Mouse (Mus musculus) activated CD4-positive, CD25-positive, alpha-beta regulatory T cell, adult 4 months (primary cell): Measurements from ENCODE around the gene Tpm3. TPM values are rescaled to one million over a fixed set of nuclear protein-coding genes. Genes with fewer than 3 reads are reported as not detected.

ENCODE experiments used
- ATAC-seq: one replicate; pipeline ENCODE4 v1.8.0; 2017
- polyA plus RNA-seq, 2 experiments: library from polyadenylated mRNA; unstranded; fragments of 100-300 nt; shearing (Covaris generic); gene quantifications; one replicate each; pipeline ENCODE4 v1.2.1; 2017

Gene Tpm3
- polyA plus RNA-seq, 2 experiments from 2014 or later: 850 to 880 TPM

DNA sequence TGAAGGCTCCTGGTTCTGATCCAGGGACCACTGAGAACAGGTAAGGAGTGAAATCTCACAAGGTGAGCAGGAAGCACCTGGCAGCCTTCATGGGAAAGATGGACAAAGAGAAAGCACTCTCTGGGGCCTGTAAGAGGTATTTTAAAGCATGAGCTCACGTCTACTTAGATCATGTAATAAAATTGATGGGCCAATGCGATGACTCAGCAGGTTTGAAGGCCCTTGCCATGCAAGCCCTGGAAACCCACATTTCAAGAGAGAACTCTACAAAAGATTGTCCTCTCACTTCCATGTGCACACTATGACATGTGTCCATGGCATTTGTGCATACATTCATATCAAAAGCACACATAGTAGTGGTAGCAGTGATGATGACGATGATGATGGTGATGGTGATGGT, 67.5 kb downstream of the Tpm3 start:
- ATAC-seq: no peak

DNA sequence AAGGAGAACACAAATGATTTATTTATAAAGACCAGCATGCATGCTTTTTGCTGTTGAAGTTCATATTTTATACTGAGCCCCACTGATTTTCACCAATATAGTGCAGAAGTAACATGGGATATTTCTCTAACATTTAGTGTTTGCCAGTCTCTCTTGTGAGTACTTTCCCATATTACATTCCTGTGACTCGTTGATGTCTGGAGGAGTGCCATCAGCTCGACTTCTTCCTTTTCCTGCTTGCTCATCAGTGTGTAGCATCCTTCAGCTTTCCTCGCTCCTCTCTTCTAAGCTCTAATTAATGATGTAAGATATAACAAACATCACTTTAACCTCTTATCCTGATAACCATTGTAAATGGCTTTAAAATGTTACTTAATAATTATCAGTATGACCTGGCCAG, 73.0 kb downstream of the Tpm3 start:
- no peak for ATAC-seq

DNA sequence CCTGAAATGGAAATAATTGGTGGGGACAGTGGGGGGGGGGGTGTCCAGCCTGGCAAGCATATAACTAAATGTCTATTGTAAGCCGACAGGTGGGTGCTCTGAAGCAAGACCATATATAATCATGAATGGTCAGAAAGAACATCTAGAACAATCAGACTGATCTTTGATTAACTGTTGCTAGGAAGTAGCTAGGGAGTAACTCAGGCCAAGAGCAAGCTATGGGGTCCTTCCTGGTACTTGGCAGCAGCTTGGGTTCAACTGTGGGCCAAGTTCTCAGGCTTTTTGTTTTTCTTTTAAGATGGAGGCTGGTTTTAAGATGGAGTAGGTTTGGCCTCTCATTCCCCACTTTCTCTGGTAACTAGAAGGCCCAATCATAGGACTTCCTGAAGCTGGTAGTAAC, 74.2 kb downstream of the Tpm3 start:
- ATAC-seq: no peak

Other genes with a start within 250 kb of the Tpm3 start
- 10 to 100 TPM in 1 of 2 experiments, 1 to 10 TPM in 1; 8.7 to 10.2 TPM for gene She, start 241.3 kb upstream of the Tpm3 start, polyA plus RNA-seq
- gene Il6ra, start 159.5 kb upstream of the Tpm3 start, polyA plus RNA-seq: 10 to 100 TPM; 20.6 to 29.5 TPM
- gene Atp8b2, start 109.1 kb upstream of the Tpm3 start, polyA plus RNA-seq: 10 to 100 TPM; 19.7 to 24.1 TPM
- gene Hax1, start 73.9 kb upstream of the Tpm3 start, polyA plus RNA-seq: 10 to 100 TPM; 51.0 to 72.3 TPM
- 100 to 1,000 TPM; 295 to 347 TPM for gene 4933434E20Rik, start 21.0 kb upstream of the Tpm3 start, polyA plus RNA-seq
- 100 to 1,000 TPM; 189 to 209 TPM for gene Ubap2l, start 20.0 kb upstream of the Tpm3 start, polyA plus RNA-seq
- under 1 TPM; 0.15 to 0.37 TPM for gene Nup210l, start 31.5 kb downstream of the Tpm3 start, polyA plus RNA-seq
- gene Rps27, start 141.0 kb downstream of the Tpm3 start, polyA plus RNA-seq: 1,000 to 10,000 TPM; 7,353 to 7,820 TPM
- gene Rab13, start 141.0 kb downstream of the Tpm3 start, polyA plus RNA-seq: under 1 TPM in 1 of 2 experiments, not detected in 1; 0.62 TPM
- 10 to 100 TPM; 74.8 to 85.6 TPM for gene Jtb, start 158.9 kb downstream of the Tpm3 start, polyA plus RNA-seq
- not detected for gene Creb3l4, start 170.9 kb downstream of the Tpm3 start, polyA plus RNA-seq
- 10 to 100 TPM; 48.5 to 65.9 TPM for gene Slc39a1, start 175.5 kb downstream of the Tpm3 start, polyA plus RNA-seq
- gene Crtc2, start 181.5 kb downstream of the Tpm3 start, polyA plus RNA-seq: 10 to 100 TPM; 33.2 to 42.9 TPM
- gene Dennd4b, start 192.5 kb downstream of the Tpm3 start, polyA plus RNA-seq: 10 to 100 TPM; 15.8 to 25.5 TPM
- 10 to 100 TPM; 20.3 to 21.3 TPM for gene Gatad2b, start 220.5 kb downstream of the Tpm3 start, polyA plus RNA-seq